Mouse (Mus musculus) testis, adult 2 months (tissue): ENCODE results near the gene Uvrag. TPM values are rescaled to one million over a fixed set of nuclear protein-coding genes. Genes with fewer than 3 reads are reported as not detected.
A peak's percentile ranks its signal among the peaks of the same experiment; 100 is the strongest.

ENCODE experiments used
- H3K27ac ChIP-seq: fragments of 200-500 bp; 2 replicates; pipeline ENCODE4 v1.5.1; 2012; ENCODE audit warnings: low read depth, low read length; ENCODE audit not compliant: control insufficient read depth, insufficient read depth
- H3K27me3 ChIP-seq: fragments of 200-500 bp; 2 replicates; pipeline ENCODE4 v1.6.1; 2012; ENCODE audit warnings: mild to moderate bottlenecking, low read length, moderate library complexity; ENCODE audit not compliant: control insufficient read depth, insufficient read depth
- H3K36me3 ChIP-seq: fragments of 200-500 bp; 2 replicates; pipeline ENCODE4 v1.6.1; 2012; ENCODE audit warnings: mild to moderate bottlenecking, low read length; ENCODE audit not compliant: control insufficient read depth, insufficient read depth
- H3K4me1 ChIP-seq: fragments of 200-500 bp; 2 replicates; pipeline ENCODE4 v1.6.1; 2012; ENCODE audit warnings: low read length; ENCODE audit not compliant: control insufficient read depth, insufficient read depth
- H3K4me3 ChIP-seq: fragments of 200-500 bp; 2 replicates; pipeline ENCODE4 v1.5.1; 2012; ENCODE audit warnings: low read depth, mild to moderate bottlenecking, low read length, moderate library complexity, mixed read lengths; ENCODE audit not compliant: control insufficient read depth
- CTCF ChIP-seq: fragments of 200-500 bp; IDR thresholded peaks from 2 replicates; pipeline ENCODE4 v1.5.1; 2012; ENCODE audit warnings: low read depth, mild to moderate bottlenecking, inconsistent platforms, low read length, moderate library complexity; ENCODE audit not compliant: control insufficient read depth, insufficient read depth, insufficient replicate concordance
- POLR2A ChIP-seq: fragments of 200-500 bp; IDR thresholded peaks from 2 replicates; pipeline ENCODE4 v1.6.1; 2012; ENCODE audit warnings: low read depth, mild to moderate bottlenecking, inconsistent platforms, low read length, moderate library complexity; ENCODE audit not compliant: control insufficient read depth
- polyA plus RNA-seq: library from polyadenylated mRNA; depleted of rRNA; stranded (reverse); fragments of >200 nt; gene quantifications from 2 replicates; pipeline ENCODE4 v1.2.3, GENCODE M21; 2012

Uvrag gene
- polyA plus RNA-seq, 1 experiment: 2.6 TPM

DNA sequence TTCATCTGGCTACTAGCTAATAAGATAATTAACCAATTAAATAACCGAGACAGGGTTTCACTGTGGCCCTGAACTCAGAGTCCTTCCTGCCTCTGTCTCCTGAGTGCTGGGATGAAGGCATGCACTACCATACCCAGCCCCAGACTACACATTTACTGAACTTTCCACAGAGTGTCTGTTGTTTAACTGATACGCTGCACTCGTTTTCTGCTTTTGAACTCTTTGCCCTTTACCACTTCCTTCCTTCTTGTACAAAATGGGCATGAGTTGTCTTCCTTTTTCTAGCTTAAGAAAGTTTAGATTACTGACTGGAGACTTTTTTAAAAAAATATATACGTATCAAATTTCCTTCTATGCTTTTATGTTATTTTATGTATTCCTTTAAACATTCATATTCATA lies 147.5 kb downstream of the Uvrag start:
- TF ChIP-seq POLR2A (no peak), CTCF (no peak)

DNA sequence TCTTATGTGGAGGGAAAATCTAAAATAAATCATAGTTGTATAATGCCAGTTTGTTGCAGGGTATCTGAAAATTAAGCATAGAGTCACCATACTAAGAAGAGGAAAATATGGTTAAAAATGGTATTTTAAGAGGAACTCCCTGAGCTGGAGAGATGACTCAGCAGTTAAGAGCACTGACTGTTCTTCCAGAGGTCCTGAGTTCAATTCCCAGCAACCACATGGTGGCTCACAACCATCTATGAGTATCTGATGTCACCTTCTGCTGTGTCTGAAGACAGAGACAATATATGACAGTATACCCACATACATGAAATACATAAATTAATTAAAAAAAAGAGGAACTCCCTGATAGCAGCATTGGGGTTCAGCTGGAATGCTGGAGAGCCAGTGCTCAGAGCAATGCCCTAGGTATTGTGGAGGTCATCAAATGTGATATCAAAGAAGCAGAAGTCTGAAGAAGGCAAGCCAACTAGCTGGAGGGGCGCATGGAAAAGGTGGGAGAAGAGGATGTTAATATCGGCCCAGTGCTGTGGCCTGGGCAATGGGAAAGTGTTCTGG lies 149.7 kb downstream of the Uvrag start:
- no peaks in the 10 kb centered on the region for H3K4me1 ChIP-seq
- no peak overlapping the region for H3K27ac ChIP-seq
- H3K36me3 ChIP-seq: no peaks in the 10 kb centered on the region
- H3K4me3 ChIP-seq: no peak overlapping the region
- no peaks in the 10 kb centered on the region for H3K27me3 ChIP-seq
- TF ChIP-seq POLR2A (no peak), CTCF (no peak)

More for the DNA sequence above, 147.5 kb downstream of the Uvrag start:
- Histone ChIP-seq H3K27ac (no peak overlapping the region), H3K36me3 (no peaks in the 10 kb centered on the region), H3K4me3 (no peak overlapping the region), H3K4me1 (no peaks in the 10 kb centered on the region), H3K27me3 (no peaks in the 10 kb centered on the region)

DNA sequence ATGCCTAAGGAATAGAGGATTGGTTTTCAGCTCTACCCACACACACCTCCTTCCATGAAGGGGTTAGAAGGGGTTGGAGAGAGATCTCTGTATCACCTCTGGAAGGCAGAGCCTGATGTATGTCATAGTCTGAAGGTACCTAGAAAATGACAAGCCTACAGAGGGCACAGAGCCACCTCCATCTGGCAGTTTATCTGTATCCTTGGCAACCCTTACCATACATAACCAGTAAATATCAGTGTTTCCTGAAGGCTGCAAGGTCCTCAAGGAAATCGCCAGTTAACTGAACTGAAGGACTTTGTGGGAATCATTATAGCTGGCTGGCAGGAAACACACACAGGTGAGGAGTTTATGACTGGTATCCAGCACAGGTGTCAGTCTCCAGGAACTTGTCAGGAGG lies 150.4 kb downstream of the Uvrag start:
- Histone ChIP-seq H3K4me1 (no peaks in the 10 kb centered on the region), H3K36me3 (no peaks in the 10 kb centered on the region), H3K4me3 (no peak overlapping the region), H3K27ac (no peak overlapping the region), H3K27me3 (no peaks in the 10 kb centered on the region)
- TF ChIP-seq CTCF (no peak), POLR2A (no peak)

DNA sequence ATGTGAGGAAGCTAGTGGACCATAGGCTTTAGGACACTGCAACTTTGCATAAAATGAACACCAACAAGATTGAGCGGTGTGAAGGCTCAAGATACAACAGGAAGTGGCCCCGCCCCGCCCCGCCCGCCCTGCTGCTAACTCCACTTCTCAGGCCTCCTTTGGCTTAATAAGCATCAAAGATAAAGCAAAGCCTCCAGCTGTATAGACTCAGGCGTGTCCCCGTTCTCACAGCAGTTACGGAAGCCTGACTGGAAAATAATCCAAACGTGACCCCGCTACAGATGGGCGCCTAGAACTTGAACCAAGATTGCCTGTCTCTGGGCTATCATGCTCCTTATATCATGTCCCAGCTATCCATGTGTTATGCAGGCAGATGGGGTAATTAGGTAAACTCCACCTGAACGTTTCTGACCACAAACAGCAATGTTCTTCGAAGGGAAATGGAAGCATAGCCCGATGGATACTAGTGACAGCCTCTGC lies 153.9 kb downstream of the Uvrag start:
- no peak for TF ChIP-seq POLR2A
- TF ChIP-seq CTCF: no peak
- no peak overlapping the region for H3K4me3 ChIP-seq
- H3K4me1 ChIP-seq: no peaks in the 10 kb centered on the region
- no peaks in the 10 kb centered on the region for H3K27me3 ChIP-seq
- H3K36me3 ChIP-seq: no peaks in the 10 kb centered on the region
- H3K27ac ChIP-seq: no peak overlapping the region

DNA sequence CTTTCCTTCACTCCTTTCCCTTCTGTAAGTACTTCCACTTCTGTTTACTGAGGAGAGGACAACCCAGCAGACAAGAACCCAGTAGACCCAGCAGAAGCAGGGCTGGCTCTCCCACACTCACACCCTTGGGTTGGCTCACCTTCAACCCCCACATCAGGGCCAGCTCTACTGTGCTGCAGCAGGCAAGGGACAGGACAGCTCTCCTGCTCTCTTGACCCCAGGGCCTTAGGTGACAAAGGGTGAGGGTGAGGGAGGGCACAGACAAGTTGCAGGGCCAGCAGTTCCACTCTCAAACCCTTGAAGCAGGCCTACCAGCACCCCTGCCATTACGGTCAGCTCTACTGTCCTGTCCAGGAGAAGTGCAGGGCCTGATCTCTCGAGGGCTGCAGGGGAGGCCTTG lies 155.0 kb downstream of the Uvrag start:
- Histone ChIP-seq H3K27ac (no peak overlapping the region), H3K4me3 (no peak overlapping the region), H3K4me1 (no peaks in the 10 kb centered on the region), H3K27me3 (no peaks in the 10 kb centered on the region), H3K36me3 (no peaks in the 10 kb centered on the region)
- TF ChIP-seq POLR2A (no peak), CTCF (no peak)

DNA sequence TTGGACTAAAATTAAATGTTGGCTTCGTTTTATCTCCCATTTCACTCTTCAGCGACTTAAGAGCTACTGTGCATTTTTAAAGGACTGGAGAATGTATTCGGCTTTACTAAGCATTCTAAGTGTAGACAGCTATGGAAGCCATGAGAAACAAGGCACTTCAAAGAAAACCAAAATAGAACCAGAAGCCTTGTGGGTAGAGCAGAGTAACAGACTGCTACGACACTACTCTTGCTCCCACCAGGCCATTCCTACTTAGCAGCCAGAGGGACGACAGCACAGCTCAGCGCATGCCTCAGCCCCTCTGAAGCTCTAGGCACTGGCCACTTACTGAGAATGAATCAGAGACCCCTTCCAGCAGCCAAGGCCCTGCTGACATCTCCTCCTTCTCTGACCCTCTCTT lies 155.5 kb downstream of the Uvrag start:
- H3K27ac ChIP-seq: no peak overlapping the region
- H3K4me1 ChIP-seq: no peaks in the 10 kb centered on the region
- no peaks in the 10 kb centered on the region for H3K27me3 ChIP-seq
- H3K36me3 ChIP-seq: no peaks in the 10 kb centered on the region
- H3K4me3 ChIP-seq: no peak overlapping the region
- no peak for TF ChIP-seq POLR2A
- TF ChIP-seq CTCF: no peak

DNA sequence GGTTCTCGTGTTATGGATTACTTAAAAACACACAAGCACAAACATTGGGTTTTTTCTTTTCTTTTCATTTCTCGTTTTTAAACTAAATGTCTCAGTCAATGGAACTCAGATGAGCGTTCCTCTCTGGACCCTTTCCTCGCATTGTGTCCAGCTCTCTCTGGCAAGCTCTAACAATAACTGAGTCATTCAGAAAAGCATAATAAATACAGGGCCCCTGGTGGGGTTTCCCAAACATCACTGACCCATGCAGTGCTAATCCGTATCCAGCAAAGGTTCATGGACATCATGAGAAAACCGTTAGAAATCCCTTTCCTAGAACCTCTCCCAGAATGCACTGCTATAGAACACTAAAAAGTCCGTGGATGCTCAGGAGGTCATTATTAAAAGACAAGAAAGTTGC lies 156.6 kb downstream of the Uvrag start:
- TF ChIP-seq CTCF: no peak
- no peak for TF ChIP-seq POLR2A
- H3K27me3 ChIP-seq: no peaks in the 10 kb centered on the region
- peak overlapping the region; percentile 26; the same call in 1 of the 2 replicates for H3K27ac ChIP-seq
- no peaks in the 10 kb centered on the region for H3K36me3 ChIP-seq
- no peaks in the 10 kb centered on the region for H3K4me1 ChIP-seq
- H3K4me3 ChIP-seq: no peak overlapping the region; the same call in 1 of the 2 replicates
